Mouse (Mus musculus): ENCODE results near the gene Pou6f1.
"Not testable (repeated sequence)": the region's sequence is repeated elsewhere in the genome, so short reads cannot be mapped to it uniquely, and the experiment has no call there.

The Pou6f1 gene

DNA sequence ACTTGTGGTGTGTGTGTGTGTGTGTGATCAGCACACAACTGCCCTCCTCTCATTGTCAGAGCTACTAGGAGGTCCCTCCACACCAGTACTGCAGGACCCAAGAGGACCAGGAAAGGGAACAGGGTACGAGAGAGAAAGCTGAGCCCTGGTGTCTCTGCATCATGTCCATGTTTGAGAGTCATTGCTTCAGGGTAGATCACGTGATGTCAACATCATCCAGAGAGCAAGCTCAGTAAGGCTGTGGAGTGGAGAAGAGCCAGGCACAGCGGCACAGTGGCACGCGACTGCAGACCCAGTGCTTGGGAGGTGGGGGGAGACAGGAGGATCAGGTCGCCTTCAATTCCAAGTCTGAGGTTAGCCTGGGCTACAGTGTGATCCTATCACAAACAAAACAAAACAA lies 23.4 kb downstream of the Pou6f1 start:
- DNase-seq (ENCODE audit: low spot score): no peak

DNA sequence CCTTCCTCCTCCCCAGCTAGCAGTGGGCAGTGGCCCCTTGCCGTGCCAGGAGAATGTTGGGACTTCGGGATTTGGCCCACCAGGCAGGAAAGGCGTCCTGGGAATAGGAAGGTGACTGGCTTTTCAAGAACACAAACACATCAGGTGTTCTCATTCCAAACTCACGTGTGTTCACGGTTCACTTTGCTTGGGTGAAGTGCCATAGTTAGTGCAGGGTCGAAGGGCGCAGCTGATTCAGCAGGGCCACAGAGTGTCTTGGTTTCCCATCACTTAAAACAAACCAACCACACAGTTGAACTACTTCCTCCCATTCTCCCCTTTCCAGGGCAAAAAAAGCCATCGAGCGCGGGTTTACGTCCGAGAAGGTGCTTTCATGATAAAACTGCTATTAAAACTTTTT lies 24.4 kb downstream of the Pou6f1 start:
- no peak for DNase-seq (ENCODE audit: low spot score)

DNA sequence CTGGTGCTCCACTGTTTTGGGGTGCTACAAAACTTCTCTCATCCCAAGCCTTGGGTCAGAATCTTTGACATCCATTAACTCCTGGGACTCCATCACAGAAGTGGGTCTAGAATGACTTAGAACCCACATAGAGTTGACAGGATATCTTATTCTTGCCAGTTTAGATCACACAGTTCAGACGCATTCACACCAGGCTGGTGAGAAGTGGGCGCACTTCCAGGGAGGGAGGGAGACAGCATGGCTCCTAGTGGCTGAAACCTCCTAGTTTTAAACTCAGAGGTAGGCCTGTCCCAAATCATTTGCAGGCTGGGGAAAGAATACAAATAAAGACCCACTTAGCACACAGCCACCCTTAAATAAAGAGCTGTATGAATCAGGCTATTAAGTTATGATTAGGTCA lies 25.4 kb downstream of the Pou6f1 start:
- DNase-seq (ENCODE audit: low spot score): no peak

GRCm38 (mm10) chr15:100573946-100574345 lies 25.8 kb downstream of the Pou6f1 start:
- no peak for DNase-seq (ENCODE audit: low spot score)

DNA sequence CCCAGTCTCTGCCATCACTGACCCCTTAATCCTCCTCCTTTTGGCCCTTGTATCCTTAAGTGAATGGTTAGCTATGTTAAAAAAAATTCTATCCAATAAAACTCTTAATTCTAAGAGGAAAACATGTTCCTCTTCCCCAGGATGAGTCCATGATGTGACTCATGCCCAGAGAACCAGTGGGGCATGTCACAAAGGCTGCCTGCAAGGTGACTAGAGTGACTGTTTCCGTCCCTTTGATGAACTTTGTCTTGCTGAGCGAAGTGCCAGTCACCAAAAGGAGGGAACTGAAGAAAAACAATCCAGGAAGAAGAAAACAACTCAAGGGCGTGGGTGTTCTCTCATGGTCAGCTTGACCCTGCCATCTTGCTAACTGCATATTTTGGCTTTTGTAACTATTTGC lies 30.5 kb downstream of the Pou6f1 start:
- DNase-seq (ENCODE audit: low spot score): no peak

DNA sequence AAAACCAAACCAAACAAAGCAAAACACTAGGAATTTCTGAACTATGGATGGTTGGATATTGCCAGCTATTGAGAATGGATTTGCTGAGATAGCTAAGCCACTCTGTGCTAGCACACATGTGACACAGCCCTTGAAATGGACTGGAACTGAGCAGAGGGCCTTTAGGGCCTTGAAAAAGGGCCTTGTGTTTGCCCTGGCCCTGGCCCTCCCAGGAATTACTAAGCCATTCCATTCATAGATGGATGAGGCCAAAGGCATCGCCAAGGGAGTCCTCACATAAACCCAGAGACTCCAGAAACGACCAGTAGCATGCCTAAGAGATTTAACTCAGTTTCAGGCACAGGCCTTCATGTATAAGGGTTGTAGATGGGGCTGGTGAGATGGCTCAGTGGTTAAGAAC lies 33.3 kb downstream of the Pou6f1 start:
- DNase-seq (ENCODE audit: low spot score): no peak

DNA sequence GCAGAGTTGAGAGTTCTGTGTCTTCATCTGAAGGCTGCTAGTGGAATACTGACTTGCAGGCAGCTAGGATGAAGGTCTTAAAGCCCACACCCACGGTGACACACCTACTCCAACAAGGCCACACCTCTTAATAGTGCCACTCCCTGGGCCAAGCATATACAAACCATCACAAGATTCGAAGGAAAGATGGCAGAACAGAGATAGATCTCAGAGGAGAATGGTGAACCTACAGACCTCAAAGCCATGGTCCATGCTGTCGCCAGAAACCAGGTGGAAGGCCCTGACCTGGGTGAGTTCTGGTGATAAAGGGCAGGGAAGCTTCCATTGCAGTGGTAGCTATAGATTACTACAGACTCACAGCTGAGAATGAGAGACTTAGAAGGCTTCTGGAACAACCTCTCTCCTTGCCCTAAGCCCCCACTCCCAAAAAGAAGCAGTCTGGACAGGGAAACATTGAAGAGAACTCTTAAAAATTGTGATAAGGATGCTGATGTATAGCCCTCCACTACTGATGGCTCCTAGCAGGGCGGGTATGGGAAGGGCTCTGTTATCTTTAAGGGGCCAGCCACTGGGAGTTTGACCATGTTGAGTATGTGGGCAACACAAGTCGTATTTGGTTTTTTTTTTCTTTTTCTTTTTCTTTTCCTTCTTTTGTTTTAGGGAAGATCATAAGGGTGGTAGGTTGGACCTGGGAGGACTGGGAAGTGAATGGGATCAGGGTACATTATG lies 41.9 kb downstream of the Pou6f1 start:
- no peak for DNase-seq (ENCODE audit: low spot score)

- DNase-seq (ENCODE audit: low spot score): no peak
Observed at GRCm38 (mm10) chr15:100556378-100556777, 43.4 kb downstream of the Pou6f1 start.

GRCm38 (mm10) chr15:100555965-100556364 lies 43.8 kb downstream of the Pou6f1 start:
- no peak for DNase-seq (ENCODE audit: low spot score)

- peak; percentile 98 for DNase-seq (ENCODE audit: low spot score)
Observed at GRCm38 (mm10) chr15:100551326-100552307, 48.2 kb downstream of the Pou6f1 start, which contains the start of gene Tfcp2. TSS of gene Tfcp2 (minus strand) at chr15:100552008.

DNA sequence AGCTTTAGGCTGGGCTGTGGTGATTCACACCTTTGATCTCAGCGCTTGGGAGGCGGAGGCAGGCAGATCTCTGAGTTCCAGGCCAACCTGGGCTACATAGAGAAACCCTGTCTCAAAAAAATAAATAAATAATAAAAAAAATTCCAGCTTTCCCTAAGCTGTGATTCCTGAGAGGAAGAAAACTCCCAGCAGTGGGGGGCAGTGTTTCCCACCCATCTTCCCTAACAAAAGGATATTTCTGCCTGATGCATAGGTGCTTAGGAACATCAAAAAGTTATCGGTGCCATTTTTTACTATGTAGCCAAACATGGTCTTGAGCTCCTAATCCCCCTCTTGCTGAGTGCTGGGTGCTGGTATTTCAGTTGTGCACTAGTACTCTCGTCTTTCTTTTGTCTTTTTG lies 49.5 kb downstream of the Pou6f1 start:
- DNase-seq (ENCODE audit: low spot score): no peak

GRCm38 (mm10) chr15:100543651-100544030 lies 56.1 kb downstream of the Pou6f1 start:
- DNase-seq (ENCODE audit: low spot score): not testable (repeated sequence)

DNA sequence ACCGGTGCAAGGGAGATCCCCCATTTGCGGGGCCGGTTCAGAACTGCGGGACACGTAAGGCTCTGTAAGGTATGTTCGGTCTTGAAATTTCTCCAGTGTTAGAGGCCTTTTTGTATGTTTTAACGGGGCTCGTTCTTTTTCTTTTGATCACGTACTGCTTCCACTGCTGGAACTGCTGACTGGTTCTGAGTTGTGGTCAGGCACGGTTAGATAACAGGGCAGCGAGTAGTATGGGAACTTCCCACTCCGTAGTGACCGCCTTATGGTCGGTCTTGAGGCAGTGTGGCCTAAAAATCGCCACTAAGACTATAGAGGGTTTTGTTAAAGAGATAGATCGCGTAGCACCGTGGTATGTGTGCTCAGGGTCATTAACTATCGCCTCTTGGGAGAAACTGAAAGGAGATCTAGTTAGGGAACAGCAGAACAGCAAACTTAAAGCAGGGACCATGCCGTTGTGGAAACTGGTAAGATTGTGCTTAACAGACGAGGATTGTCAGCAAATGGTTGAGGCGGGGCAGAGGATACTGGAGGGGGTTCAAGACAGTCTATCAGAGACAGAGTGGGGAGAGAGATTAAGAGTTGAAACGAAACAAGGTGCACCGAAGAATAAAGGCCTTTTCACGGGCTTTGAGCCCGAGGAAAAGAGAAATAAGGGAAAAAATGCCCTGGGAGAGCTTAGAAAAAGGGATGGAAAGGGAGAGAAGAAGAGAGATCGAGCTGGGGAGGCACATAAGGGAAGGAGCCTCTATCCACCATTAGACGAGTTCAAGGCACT lies 56.7 kb downstream of the Pou6f1 start:
- not testable (repeated sequence) for DNase-seq (ENCODE audit: low spot score)

DNA sequence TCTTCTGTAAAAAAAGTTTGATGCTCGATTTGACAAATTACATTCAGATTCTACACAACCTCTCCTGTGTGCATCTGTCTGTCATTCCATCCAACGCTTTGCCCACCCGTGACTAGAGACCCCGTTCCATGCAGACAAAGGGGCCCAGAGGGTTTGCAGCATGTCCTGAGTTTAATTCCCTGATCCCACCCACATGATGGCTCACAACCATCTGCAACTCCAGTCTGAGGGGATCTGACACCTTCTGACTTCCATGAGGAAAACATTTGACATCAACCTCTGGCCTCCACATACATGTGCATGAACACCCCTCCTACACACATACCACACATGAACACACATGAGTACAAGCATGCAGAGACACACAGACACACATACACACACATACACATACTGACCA lies 58.4 kb downstream of the Pou6f1 start:
- DNase-seq (ENCODE audit: low spot score): no peak

GRCm38 (mm10) chr15:100541001-100541400 lies 58.8 kb downstream of the Pou6f1 start:
- not testable (repeated sequence) for DNase-seq (ENCODE audit: low spot score)

GRCm38 (mm10) chr15:100539411-100539810 lies 60.4 kb downstream of the Pou6f1 start:
- no peak for DNase-seq (ENCODE audit: low spot score)

- DNase-seq (ENCODE audit: low spot score): no peak
Observed at GRCm38 (mm10) chr15:100537913-100538312, 61.9 kb downstream of the Pou6f1 start.

- no peak for DNase-seq (ENCODE audit: low spot score)
Observed at GRCm38 (mm10) chr15:100527900-100528299, 71.9 kb downstream of the Pou6f1 start.

DNA sequence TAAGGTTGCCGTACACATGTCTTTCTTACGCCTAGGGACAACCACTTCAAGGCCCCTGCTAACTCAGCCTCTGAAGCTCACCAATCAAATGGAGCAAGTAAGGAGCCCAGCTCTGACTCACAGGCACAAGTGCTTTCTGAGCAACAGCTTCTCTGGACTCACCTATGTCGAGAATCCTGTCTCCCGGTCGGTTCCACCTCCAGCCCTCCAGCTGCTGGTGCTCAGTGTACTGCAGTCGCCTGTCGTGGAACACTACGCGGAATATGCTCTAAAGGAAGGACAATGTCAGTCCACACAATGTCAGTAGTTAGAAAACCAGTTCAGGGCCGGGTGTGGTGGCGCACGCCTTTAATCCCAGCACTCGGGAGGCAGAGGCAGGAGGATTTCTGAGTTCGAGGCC lies 74.4 kb downstream of the Pou6f1 start:
- no peak for DNase-seq (ENCODE audit: low spot score)
